Mouse (Mus musculus) heart, postnatal 4 days (tissue): ENCODE results near the gene Pbp2. TPM values are rescaled to one million over a fixed set of nuclear protein-coding genes. Genes with fewer than 3 reads are reported as not detected.

Experiments used
- DNase-seq: peaks from one replicate; pipeline ENCODE4 v3.0.0; 2021
- total RNA-seq, 2 experiments: library from RNA; stranded (reverse); gene quantifications; 2 replicates each; pipeline ENCODE4 v1.2.3; 2021

Pbp2 gene
- not detected for total RNA-seq

DNA sequence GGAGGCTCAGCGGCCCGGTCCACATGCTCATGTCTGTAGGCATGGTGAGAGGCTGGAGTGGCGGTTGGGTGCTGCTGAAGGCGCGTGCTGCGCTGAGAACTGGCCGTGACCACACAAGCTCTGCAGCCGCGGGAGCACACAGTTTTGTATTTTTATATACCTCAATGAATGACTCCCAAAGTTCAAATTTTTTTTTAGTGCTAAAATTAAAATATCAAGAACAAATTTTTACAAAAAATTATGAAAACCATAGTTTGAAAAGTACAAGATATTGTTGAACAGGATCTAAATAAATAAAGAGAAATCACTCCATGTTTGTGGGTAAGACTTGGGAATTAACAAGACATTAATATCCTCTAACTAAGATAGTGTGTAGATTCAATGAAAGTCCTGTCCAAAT lies at the start of gene Pbp2:
Gene Pbp2, minus strand, starts transcription at position 101 of the 400 bp plus-strand sequence.
- DNase-seq: no peak

DNA sequence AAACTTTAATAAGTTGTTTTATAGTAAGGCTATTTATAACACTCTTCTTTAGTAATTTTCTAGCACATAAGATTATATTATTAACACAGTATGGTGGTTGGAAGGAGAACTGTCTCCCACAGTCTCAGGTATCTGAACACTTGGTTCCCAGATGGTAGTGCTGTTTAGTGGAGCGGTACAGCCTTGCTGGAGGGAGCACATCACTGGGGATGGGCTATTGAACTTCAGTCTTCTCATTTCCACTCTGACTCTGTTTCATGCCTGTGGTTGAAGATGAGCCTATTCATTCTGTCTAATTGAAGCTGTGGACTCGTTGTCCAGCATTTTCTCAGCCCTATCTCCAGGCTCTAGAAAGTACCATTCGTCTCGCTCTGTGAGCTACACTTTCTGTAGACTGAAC lies 44.7 kb upstream of the Pbp2 start:
- no peak for DNase-seq

DNA sequence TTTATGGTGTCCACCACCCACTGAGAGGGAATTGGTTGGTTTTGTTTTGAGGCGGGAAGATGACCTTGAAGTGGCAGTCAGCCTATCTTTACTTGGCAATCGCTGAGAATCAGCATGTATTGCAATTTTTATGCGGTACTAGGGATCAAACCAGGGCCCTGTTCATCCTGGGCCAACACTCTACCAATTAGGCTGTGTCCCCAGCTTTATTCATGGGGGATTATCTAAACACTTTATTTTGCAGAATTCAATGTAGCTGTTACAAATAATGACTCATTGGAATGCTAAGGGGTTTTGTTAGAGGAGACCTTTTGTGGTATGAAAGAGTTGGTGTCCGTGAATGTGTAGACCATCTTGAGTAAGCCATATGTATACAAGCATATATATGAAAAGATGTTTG lies 42.3 kb upstream of the Pbp2 start:
- DNase-seq: no peak

DNA sequence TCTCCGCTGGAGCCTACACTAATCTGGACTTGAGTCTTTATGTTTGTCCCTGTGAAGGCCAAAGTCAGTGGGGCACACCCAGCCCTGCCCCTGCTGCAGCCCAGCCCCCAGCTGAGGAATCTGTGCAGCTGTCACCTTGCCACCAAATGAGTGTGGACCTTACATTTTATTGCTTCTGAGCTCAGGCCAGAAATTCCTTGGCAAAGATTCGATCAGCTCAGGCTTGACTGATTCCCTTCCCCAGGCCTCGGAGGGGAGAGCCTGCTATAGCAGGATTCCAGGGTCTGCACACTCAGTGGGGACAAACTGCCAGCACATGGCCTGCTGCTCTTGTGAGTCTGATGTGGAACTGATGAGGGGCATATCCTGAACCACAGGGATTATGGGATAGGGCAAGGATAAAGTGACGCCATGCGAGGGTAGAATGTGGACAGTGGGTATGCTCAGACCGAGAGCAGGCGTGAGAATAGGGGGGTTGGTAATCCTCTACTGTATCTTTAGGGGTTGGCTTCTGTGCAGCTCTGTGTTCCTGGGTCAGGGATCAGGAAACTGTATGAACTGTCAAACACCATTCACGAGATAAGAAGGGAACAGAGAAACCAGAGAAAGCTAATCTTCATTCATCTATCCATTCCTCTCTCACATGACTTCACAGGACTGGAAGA lies 41.6 kb upstream of the Pbp2 start:
- DNase-seq: peak; percentile 61

DNA sequence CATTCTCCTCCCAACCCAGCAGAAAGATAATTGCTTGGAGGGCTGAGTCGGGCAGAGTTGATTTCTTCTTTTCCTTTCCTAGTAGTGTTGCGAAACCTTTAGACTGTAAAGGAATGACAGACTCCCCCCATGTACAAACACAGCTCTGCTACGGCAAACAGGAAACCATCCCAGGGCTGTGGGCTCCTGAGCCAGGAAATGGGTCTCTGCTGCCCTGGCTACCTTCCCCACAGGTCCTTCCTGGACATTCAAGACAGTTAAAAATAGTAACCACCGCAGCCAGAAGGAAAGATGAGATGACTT lies 30.8 kb upstream of the Pbp2 start:
- no peak for DNase-seq

DNA sequence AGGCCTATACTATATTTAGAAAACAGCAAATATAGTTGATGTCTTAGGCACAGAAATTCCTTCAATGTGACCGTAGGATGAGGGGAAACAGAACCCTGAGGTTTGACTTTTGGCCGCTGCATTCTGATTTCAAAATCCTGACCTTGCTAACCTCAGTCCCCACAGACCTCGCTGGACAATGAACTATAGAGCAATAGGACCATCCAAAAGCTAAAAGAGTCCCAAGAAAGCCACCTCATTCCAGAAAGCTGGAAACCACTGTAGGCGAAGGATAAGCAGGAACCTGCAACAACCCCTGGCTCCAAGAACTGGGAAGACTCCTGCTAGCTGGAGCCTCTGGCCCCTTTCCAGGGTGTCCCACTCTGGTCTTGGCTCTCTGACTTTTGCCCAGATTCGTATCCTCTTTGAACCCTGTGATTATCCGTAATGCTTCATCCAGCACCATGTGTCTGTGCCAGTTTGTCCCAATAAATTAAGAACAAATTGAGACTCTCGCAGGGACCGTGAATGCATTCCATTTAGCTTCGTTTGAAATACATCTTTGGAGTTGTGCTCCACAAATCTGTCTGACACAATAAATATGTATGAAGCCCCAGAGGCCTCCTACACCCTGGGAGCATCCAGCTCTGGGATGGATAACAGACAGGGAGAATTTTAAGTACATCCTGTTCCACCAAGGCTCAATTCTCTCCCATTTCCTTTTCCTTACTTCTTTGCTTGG lies 30.3 kb upstream of the Pbp2 start:
- peak; percentile 34 for DNase-seq

DNA sequence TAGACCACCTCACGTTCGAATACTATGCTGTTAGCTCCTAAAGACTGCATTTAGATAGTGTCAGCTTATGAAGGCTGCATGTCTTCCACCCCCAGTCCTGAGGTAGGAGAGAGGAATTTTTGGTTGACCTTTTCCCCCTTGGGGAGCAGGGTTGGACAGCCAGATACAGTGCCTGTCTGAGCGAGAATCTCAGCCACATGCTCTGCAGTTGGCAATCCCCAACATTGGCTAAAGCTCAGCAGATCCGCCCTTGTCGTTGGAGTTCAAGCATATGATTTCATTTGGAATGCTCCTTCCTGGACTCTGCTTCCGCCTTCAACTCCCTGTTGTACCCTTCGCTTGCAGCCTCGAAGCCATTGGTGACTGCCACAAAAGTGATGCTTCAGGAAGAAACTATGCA lies 26.2 kb upstream of the Pbp2 start:
- no peak for DNase-seq

DNA sequence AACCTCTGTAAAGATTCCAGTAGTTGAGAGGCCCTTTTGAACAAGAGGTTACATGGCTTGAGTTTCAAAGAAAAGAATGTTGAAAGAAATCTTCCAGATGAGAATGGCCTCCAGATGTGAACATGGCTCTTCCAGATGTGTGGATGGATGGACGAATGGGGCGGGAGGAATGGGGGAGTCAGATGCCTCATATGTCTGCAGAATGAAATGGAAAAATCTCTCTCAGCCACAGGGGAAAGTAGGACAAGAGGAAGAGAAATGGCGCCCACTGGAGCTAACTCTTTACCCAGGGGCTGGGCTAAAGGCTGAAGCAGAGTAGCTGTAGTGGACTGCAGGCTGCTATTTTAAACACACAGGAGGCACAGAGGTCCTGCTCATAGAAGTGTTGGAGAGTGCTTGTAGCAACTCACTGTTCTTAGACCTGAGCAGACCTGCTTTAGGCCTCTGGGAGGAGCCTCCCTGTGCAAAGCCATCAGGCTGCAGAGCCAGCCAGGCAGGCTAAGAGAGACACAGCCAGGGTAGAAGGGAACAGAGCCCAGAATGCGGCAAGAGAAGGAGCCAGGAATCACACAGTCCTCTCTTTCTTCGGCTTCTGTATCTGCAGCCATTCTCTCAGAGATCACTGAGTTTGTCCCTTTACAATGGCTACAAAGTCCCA lies 23.9 kb upstream of the Pbp2 start:
- peak; percentile 47 for DNase-seq

DNA sequence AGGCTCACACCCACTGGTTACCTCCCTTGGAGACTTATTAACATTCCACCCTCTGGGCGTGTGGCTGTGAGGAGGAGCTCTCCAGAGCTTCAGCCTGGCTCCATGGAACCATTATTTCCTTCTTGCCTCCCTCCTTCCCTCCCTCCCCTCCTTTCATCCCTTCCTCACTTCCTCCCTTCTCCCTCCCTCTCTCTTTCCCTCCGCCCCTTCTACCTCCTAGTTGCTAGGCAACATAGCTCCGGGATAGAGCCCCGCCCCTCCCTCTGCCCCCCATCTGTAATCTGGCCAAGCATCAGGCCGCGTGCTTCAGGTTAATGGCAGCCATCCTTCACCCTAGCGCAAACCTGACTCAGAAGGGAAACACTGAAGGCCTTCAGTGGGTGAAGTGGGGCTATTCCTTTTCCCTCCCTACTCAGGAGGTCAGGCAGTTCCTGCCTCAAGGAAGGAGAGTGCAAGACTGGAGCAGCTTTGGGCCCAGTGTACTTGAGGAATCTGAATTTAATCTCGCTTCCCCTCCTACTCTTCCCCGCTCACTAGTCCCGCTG lies 22.6 kb upstream of the Pbp2 start:
- peak; percentile 29 for DNase-seq

DNA sequence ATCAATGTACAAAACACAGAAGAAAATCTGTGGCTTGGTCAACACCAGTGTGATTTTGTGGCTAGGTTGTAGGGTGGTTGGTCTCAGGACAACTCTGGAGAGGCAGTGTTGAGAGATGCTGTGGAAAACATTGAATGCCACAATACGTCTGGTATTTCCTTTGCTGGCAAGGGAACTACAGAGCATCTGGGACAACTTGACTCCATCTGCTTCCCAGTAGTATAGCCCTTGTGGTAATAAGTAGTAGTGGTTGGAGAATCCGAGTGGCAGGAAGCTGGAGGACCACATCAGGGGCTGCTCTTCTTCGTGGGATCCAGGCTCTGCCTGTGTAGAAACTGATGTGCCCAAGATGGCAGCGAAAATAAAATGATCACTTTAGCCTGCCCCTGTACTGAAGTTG lies 21.7 kb upstream of the Pbp2 start:
- DNase-seq: peak; percentile 25

DNA sequence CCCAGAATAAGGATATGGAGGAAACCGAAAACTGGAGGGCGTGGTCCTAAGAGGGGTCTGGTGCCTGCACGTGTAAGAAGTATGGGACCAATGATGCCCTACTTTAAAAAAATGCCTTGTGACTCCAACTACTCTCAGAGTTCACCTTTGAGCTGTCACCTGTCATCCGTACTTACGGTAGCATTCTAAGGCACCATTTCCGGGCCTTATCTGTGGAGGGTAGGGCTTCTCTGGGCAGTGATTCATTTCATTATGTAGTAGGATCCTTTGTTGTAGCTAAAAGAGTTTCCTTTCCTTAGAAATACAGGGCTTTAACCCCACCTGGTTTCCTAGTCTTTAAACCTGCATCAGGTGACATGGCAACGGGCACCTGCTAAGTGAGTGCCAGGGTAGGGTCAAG lies 16.6 kb upstream of the Pbp2 start:
- no peak for DNase-seq

DNA sequence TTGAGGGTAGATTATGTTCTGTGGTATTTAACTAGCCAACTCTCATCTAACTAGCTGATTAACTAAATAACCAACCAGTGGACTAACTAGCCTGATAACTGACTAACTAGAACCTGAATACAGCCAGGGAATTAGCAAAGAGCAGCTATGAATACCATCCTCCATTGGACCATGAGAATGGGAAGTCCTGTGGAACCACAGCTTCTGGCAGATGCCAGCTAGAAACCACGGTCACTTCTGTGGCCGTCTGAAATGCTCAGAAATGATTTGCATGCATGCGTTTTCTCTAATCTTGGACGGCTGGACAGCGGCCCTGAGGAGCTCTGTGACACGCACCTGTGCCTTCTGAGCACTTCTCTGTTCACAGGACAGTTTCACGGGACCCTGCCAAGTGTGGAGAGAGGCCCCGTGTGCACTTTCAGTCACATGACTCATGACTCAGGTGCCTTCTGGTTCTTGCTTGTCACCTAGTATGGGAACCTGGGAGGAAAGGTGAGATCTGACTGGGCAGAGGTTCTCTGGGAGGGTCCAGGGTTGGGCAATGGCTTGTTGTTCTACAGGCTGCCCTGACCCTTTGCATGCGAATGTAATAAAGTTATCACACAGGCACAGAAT lies 14.6 kb upstream of the Pbp2 start:
- no peak for DNase-seq

DNA sequence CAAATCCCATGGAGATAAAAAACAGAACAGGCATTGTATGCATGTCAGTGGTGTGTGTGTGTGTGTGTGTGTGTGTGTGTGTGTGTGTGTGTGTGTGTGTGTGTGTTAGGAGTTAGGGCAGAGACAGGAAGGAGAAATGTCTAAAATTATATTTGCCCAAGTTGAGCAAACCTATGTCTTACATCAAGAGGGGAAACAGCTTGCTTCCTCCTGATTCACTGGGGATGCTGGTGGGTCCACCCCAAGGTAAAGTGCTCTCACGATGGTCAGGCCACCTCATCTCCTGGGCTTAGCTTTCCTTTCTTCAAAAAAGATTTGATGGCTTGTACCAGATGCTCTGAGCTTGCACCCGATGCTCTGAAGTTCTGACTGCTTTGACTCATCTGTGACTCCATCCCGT lies 13.9 kb upstream of the Pbp2 start:
- no peak for DNase-seq

DNA sequence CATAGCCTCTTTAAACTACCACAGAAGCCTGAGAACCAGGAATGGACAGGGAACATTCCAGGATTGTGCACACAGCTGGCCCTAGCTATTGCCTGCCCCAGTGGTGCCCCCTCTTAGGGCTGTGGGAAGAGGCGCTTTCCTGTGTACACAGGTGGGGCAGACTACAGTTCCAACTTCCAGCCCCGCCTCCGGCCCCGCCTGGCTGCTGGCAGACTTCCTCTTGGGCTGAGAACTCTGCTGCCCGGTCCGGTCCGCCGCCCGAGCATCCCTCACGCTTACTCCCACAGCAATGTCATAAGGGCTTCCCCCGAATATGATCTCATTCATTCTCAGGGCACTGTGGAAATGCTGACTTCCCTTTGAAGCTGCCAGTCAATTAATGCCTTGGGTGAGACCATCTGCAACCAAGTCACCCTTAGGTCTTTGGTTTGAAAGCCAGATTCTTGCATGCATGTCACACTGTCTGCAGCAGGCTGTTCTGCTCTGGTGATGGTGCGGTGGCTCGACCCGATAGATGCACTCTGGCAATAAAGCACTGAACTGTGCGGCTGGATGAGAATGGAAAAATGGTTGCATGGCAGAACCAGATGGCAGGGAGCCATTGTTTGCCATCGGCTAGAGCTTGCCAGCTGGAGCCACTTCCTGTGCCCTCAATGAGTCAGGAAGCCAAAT lies 13.2 kb upstream of the Pbp2 start:
- DNase-seq: peak; percentile 72

DNA sequence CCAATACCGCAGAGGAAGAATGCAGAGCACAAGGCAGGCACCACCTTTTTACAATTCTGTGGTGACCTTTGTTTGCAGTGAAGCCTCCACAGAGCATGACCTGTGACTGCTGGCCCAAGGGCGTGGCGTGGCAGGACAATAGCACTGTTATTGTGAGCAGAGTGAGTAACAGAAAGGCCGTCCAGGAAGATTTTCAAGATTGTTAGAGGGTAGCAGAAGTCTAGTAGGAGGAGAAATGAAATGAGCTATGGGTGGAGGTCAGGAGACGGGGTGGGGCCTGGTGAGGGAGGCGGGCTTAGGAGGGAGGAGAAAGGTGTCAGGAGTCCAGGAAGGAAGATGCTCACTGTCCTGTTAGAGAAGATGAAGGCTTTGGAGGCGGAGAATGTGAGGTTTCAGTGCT lies 12.5 kb upstream of the Pbp2 start:
- peak; percentile 38 for DNase-seq

DNA sequence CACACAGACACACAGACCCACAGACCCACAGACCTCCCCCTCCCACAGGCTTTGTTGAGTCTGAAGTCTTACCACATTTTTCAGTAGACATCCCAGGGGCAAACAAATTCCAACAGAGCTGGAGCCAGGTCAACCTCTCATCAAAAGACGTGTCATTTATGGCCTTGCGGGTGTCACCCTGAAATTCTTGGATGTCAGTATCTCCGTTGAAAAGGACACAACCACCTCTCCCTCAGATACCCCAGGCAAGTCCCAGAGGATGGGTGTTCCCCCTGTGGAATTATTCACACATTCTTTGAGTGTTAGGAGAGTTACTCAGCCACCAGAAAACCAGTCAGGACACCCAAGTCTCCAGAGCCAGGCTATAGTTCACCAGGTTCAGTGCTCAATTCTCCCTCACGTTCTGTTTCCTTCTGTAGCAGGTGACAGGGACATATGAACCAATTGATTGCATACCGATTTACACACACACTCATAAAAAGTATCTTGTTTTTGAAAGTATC lies 9.3 kb upstream of the Pbp2 start:
- DNase-seq: no peak

DNA sequence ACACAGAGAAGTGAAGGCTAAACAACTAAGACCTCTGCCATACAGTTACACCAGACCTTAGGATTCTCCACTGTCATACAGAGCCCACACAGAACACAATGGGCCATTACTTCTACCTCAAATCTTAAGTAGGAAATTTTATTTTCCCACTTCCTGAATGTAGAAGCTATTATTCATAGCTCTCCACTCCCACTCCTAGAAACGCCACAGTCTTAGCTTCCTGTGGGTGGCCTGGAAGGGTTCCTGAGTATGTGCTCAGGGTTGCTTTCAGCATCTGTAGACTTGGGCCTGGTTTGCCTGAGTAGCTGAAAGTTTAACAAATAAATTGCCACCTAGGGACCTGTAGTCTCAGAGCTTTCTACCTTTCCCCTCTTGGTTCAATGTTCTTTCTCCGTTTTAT lies 5.9 kb upstream of the Pbp2 start:
- DNase-seq: no peak

DNA sequence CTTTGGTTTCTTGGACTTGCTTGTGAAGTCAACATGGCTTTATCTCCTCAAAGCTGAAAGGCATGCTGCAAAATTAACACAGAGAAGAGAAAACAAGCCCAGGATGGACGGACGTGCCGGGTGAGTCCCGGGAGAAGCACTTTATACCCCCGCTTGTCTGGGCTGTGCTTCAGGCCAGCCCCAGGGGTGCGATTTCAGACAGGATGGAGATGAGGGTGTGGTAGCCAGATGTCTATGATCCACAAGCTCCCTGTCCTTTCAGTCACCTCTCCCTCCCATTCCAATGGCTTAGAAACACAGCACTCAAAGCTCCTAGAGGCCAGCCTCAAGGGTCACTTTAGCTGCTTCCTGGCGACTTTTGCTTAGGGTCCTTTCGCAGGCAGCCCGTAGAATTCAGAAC lies 3.8 kb upstream of the Pbp2 start:
- peak; percentile 49 for DNase-seq

DNA sequence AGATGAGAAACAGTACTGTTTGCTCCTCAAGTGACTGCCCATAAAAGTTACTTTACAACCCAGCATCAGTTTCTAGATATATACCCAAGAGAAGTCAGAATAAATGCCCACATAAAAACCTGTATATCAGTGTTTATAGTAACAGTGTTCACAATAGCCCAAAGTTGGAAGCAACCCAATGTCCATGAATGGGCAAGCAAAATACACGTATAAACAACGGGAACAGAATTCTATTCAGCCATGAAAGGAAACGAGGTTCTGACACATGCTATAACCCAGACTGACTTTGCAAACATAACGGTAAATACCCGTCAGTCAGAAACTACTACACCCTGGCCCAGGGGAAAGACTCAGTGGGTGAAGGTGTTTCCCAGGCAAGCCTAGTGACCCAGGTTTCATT lies 1.8 kb upstream of the Pbp2 start:
- no peak for DNase-seq

DNA sequence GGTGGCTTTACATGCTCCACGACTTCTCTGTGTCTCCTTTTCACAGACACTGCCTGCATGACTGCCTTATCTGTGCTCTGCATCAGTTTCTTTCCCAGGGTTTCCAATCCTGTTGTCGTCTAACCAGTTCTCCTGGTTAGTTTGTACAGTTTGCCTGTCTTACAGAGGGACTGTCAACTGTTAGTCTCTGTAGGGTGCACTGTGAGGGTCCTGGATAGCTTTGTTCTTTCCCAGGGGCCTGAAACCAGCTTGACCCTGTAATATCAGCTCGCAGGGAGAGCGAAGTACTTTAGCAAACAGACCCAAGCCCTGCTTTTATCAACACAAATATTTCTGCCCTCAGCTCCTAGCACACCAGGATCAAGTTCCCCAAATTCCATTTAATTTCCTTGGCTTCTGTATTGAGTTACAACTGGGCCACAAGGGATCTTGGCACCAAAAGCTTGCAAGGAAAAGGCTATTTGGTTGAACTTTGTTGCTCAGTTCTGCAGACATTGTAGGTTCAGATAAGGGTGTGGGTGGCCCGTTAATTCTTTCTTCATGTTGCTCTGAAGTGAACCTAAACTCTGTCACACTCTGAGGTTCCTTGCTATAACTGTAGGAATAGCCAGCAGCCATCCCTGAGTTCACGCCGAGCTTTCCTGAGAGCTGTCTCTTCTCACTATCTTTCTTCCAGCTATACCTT lies 5.5 kb downstream of the Pbp2 start:
- DNase-seq: no peak

DNA sequence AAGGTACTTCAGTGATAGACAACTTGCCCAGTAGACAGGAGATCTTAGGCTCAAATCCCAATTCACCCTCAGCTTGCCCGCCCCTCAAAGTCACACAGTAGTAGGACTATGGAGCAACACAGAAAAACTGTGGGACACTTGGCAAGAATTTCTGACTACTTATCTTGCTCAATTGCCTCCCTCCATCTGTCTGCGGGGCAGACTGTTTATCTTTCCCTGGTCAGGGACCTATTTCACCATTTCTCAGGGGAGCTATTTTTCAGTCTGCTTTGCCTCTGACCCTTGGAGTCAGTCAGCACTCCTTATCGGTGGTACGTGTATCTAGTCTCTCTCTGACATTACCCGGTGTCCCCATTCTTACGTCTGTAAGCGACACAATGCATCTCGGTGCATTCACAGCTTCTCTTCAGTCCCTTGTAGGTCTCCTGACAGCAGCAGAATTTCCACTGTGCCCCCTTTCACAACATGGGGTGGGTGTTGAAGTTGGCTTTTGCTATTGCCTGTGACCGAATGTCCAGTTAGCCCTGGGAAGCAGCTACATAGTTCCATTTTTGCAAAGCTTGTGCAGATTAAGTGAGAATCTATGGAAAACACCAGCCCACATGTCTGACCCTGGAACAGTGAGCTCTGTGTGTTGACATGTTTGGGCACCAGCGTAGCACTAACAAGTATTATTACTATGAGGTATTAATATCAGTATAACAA lies 7.6 kb downstream of the Pbp2 start:
- no peak for DNase-seq
